ENCODE assay signal across 17 mouse cellular contexts in the genomic region with DNA sequence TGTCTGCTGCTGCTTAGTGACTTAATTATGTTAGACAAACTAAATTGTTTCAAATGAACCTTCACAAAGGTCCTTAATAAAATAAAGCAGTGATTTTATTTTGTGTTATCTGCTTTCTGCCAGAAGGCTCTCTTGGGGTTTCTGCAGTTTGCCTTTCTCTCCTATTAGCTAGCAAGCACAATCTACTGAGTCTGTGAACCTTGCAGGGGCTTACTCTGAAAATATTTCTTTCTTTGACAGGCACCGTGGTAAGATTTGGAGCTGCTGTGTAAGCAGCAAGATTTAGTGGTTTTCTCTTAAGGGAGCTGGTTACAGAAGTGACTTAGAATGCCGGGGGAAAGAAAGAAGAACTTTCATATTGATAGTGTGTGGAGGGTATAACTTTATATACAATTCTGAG.
DNase-seq lines count a peak whose midpoint lies in the region; ATAC-seq lines count a peak whose summit lies in the region.
"Had no signal": no experiment of that assay in that cellular context is flagged by ENCODE, and none has a peak within 500 bp of the region (broad histone marks: within the 10 kb centered on the region; RNA-seq: fewer than 3 reads in every experiment).

No protein-coding gene starts in this region.

- H3K36me3 ChIP-seq in limb, embryonic 13.5 days: no peaks in the 10 kb centered on the region
- no peaks in the 10 kb centered on the region for H3K36me3 ChIP-seq in limb, embryonic 10.5 days
- H3K36me3 ChIP-seq in embryonic facial prominence, embryonic 14.5 days (ENCODE audit: control insufficient read depth, insufficient read depth, low read length): no peaks in the 10 kb centered on the region
- no peaks in the 10 kb centered on the region for H3K36me3 ChIP-seq in hindbrain, embryonic 16.5 days (ENCODE audit: control insufficient read depth, insufficient read depth, low read length)
- H3K36me3 ChIP-seq in neural tube, embryonic 14.5 days (ENCODE audit: control insufficient read depth, insufficient read depth, low read length): no peaks in the 10 kb centered on the region
- H3K36me3 ChIP-seq: embryonic facial prominence, embryonic 13.5 days; forebrain, embryonic 10.5 days; heart, embryonic 13.5 days had no signal

- 54% methylated on average over 2 of the region's 2 CpGs for WGBS in limb, embryonic 13.5 days
- WGBS in limb, embryonic 10.5 days: 77% methylated on average over 2 of the region's 2 CpGs
- 44% methylated on average over 2 of the region's 2 CpGs for whole genome bisulfite sequencing in embryonic facial prominence, embryonic 14.5 days
- WGBS in hindbrain, embryonic 16.5 days: 27% methylated on average over 2 of the region's 2 CpGs
- WGBS in neural tube, embryonic 14.5 days: 35% methylated on average over 2 of the region's 2 CpGs

- no peak for DNase-seq in limb, embryonic 10.5 days (ENCODE audit: low spot score)
- peak; percentile 17 for DNase-seq in embryonic facial prominence, embryonic 14.5 days (ENCODE audit: low spot score)
- DNase-seq in ovary, postnatal 10 days (ENCODE audit: low spot score): no peak
- DNase-seq in thymus, postnatal 14 days: no peak
- DNase-seq: heart, adult 11 months; heart, postnatal 36 days; kidney, adult 2 months; kidney, postnatal 4 days; lung, embryonic 14.5 days; thymus, postnatal 36 days had no signal

- no peaks in the 10 kb centered on the region for H3K9me3 ChIP-seq in limb, embryonic 13.5 days
- H3K9me3 ChIP-seq in limb, embryonic 10.5 days (replicated peaks): no peaks in the 10 kb centered on the region
- no peaks in the 10 kb centered on the region for H3K9me3 ChIP-seq in embryonic facial prominence, embryonic 14.5 days (ENCODE audit: control insufficient read depth, low read length)
- no peaks in the 10 kb centered on the region for H3K9me3 ChIP-seq in hindbrain, embryonic 16.5 days (ENCODE audit: control insufficient read depth, low read length)
- no peaks in the 10 kb centered on the region for H3K9me3 ChIP-seq in neural tube, embryonic 14.5 days (ENCODE audit: control insufficient read depth, low read length)
- H3K9me3 ChIP-seq: embryonic facial prominence, embryonic 13.5 days; forebrain, embryonic 10.5 days; heart, embryonic 13.5 days had no signal

- H3K4me2 ChIP-seq in limb, embryonic 13.5 days (replicated peaks): no peak overlapping the region
- no peak overlapping the region for H3K4me2 ChIP-seq in embryonic facial prominence, embryonic 14.5 days (ENCODE audit: low read depth, low read length)
- H3K4me2 ChIP-seq in hindbrain, embryonic 16.5 days (ENCODE audit: low read length): no peak overlapping the region
- H3K4me2 ChIP-seq in neural tube, embryonic 14.5 days (ENCODE audit: low read depth, low read length): no peak overlapping the region
- H3K4me2 ChIP-seq: embryonic facial prominence, embryonic 13.5 days; lung, embryonic 14.5 days had no signal

- no peak overlapping the region for H3K9ac ChIP-seq in limb, embryonic 13.5 days
- H3K9ac ChIP-seq in embryonic facial prominence, embryonic 14.5 days (ENCODE audit: low read depth, low read length): no peak overlapping the region
- H3K9ac ChIP-seq in hindbrain, embryonic 16.5 days (ENCODE audit: low read depth, low read length): no peak overlapping the region
- H3K9ac ChIP-seq in neural tube, embryonic 14.5 days (replicated peaks; ENCODE audit: low read depth, low read length): no peak overlapping the region
- H3K9ac ChIP-seq: embryonic facial prominence, embryonic 13.5 days; heart, embryonic 13.5 days; lung, embryonic 14.5 days had no signal

- ATAC-seq in limb, embryonic 13.5 days (ENCODE audit: low FRiP score, low read depth): no peak
- ATAC-seq in embryonic facial prominence, embryonic 14.5 days (ENCODE audit: low read depth): no peak
- ATAC-seq in hindbrain, embryonic 16.5 days: 0 out of 2 replicates have a peak, but pooled peaks have one; percentile 45
- peak; percentile 60 for ATAC-seq in neural tube, embryonic 14.5 days (ENCODE audit: low read depth)

- no peak overlapping the region for H3K4me3 ChIP-seq in limb, embryonic 13.5 days
- no peak overlapping the region for H3K4me3 ChIP-seq in limb, embryonic 10.5 days
- H3K4me3 ChIP-seq in embryonic facial prominence, embryonic 14.5 days (ENCODE audit: low read depth, low read length): no peak overlapping the region
- no peak overlapping the region for H3K4me3 ChIP-seq in hindbrain, embryonic 16.5 days (ENCODE audit: low read length)
- H3K4me3 ChIP-seq in neural tube, embryonic 14.5 days (ENCODE audit: low read depth, low read length): no peak overlapping the region
- H3K4me3 ChIP-seq: embryonic facial prominence, embryonic 13.5 days; forebrain, embryonic 10.5 days; heart, embryonic 13.5 days had no signal

- no peaks in the 10 kb centered on the region for H3K27me3 ChIP-seq in limb, embryonic 13.5 days
- H3K27me3 ChIP-seq in limb, embryonic 10.5 days (ENCODE audit: low read depth, poor library complexity, severe bottlenecking): no peaks in the 10 kb centered on the region
- H3K27me3 ChIP-seq in embryonic facial prominence, embryonic 14.5 days (replicated peaks; ENCODE audit: control insufficient read depth, insufficient read depth, low read length): no peaks in the 10 kb centered on the region
- no peaks in the 10 kb centered on the region for H3K27me3 ChIP-seq in hindbrain, embryonic 16.5 days (replicated peaks; ENCODE audit: control insufficient read depth, insufficient read depth, low read length)
- no peaks in the 10 kb centered on the region for H3K27me3 ChIP-seq in neural tube, embryonic 14.5 days (ENCODE audit: control insufficient read depth, insufficient read depth, low read length)
- H3K27me3 ChIP-seq: embryonic facial prominence, embryonic 13.5 days; heart, embryonic 13.5 days had no signal

- 0 out of 2 replicates have a peak overlapping the region, but pooled peaks have one; percentile 10 for H3K27ac ChIP-seq in limb, embryonic 13.5 days
- no peak overlapping the region for H3K27ac ChIP-seq in limb, embryonic 10.5 days
- H3K27ac ChIP-seq in embryonic facial prominence, embryonic 14.5 days (replicated peaks; ENCODE audit: low read depth, low read length): no peak overlapping the region
- H3K27ac ChIP-seq in hindbrain, embryonic 16.5 days (ENCODE audit: low read depth, low read length): peak overlapping the region; percentile 36; the same call in 1 of the 2 replicates
- no peak overlapping the region; the same call in 1 of the 2 replicates for H3K27ac ChIP-seq in neural tube, embryonic 14.5 days (ENCODE audit: low read depth, low read length)
- H3K27ac ChIP-seq: embryonic facial prominence, embryonic 13.5 days; forebrain, embryonic 10.5 days; heart, embryonic 13.5 days; macrophage had no signal

- H3K4me1 ChIP-seq in limb, embryonic 13.5 days: 0 out of 2 replicates have a peak, but pooled peaks cover 4% of the 10 kb centered on the region
- H3K4me1 ChIP-seq in limb, embryonic 10.5 days: no peaks in the 10 kb centered on the region
- H3K4me1 ChIP-seq in embryonic facial prominence, embryonic 14.5 days (ENCODE audit: control insufficient read depth, insufficient read depth, low read length): 0 out of 2 replicates have a peak, but pooled peaks cover 6% of the 10 kb centered on the region
- peaks cover 3% of the 10 kb centered on the region; the same call in 1 of the 2 replicates for H3K4me1 ChIP-seq in hindbrain, embryonic 16.5 days (ENCODE audit: control insufficient read depth, insufficient read depth, low read depth, low read length)
- H3K4me1 ChIP-seq in neural tube, embryonic 14.5 days (ENCODE audit: control insufficient read depth, insufficient read depth, low read length): peaks cover 3% of the 10 kb centered on the region; the same call in 1 of the 2 replicates

Comparison
In these comparisons a context has a peak if more than half of its experiments do, and no peak if none do; other contexts are left out.
1. H3K27ac ChIP-seq: peak in limb, embryonic 13.5 days (single experiment) and hindbrain, embryonic 16.5 days (single experiment); none in limb, embryonic 10.5 days (single experiment), embryonic facial prominence, embryonic 14.5 days (single experiment) and neural tube, embryonic 14.5 days (single experiment).
2. ATAC-seq: peak in hindbrain, embryonic 16.5 days (single experiment) and neural tube, embryonic 14.5 days (single experiment); none in limb, embryonic 13.5 days (single experiment) and embryonic facial prominence, embryonic 14.5 days (single experiment).